Mouse (Mus musculus) c-Kit-positive CD71-positive TER-119-negative erythroid progenitor cells, embryonic 14.5 days (primary cell): ENCODE measurements around the gene Ciita.

Experiments used
- DNase-seq: peaks from one replicate; pipeline ENCODE4 v3.0.0-alpha.2; 2013; ENCODE audit warnings: low read depth

Ciita gene

DNA sequence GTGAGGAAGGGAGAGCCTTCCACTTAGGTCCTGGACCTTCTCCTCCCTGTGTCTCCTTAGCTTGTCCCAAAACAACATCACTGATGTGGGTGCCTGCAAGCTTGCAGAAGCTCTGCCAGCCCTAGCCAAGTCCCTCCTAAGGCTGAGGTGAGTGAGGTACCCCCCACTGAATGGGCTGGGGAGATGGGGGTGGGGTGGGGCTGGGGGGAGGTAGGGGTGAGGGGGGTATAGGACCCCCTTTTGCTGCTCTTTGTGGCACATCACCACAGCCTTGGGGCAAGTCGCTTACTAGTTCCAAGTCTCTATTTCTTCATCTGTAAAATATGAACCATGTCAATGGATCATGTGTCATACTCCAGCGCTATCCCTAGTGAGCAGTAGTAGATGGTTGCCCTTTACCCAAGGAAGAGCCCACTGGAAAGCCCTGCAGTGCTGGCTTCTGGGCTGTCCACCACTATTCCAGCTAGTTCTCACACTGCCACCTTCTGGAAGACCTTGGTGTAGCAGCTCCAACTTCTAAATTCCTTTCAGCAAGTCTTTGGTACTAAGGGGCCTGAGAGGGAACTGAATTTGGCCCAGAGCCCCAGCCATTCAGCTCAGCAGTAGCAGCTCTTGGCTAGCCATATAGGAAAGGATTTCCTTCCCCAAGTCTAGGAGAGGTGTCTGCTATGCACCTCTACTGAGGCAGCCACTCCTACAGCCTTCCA is 41.2 kb downstream of the Ciita start:
- peak; percentile 43 for DNase-seq

DNA sequence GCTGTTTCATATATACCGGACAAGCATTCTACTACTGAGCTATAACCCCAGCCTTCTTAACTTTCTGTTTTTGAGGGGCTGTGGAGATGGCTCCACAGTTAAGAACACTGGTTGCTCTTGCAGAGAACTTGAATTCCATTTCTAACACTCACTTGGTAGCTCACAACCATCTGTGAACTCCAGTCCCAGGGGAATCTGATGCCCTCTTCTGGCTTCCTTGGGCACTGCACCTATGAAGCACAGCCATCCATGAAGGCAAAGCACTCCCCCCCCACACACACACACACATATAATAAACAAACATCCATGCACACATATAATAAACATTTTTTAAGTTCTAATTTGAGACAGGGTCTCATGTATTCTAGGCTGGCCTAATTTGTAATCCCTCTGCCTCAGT is 43.0 kb downstream of the Ciita start:
- DNase-seq = no peak

DNA sequence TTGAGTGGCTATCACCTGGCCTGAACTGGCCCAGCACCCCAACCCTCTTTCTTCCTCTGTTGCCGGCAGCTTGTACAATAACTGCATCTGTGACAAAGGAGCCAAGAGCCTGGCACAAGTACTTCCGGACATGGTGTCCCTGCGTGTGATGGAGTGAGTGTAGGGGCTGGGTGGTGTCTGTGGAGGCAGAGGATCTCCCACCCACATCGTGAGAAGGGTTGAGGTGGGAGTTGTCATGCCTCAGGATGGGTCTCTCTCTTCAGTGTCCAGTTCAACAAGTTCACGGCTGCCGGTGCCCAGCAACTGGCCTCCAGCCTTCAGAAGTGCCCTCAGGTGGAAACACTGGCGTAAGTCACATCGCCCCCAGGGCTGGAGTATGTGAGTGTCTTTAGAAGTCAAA is 43.8 kb downstream of the Ciita start:
- DNase-seq = no peak

DNA sequence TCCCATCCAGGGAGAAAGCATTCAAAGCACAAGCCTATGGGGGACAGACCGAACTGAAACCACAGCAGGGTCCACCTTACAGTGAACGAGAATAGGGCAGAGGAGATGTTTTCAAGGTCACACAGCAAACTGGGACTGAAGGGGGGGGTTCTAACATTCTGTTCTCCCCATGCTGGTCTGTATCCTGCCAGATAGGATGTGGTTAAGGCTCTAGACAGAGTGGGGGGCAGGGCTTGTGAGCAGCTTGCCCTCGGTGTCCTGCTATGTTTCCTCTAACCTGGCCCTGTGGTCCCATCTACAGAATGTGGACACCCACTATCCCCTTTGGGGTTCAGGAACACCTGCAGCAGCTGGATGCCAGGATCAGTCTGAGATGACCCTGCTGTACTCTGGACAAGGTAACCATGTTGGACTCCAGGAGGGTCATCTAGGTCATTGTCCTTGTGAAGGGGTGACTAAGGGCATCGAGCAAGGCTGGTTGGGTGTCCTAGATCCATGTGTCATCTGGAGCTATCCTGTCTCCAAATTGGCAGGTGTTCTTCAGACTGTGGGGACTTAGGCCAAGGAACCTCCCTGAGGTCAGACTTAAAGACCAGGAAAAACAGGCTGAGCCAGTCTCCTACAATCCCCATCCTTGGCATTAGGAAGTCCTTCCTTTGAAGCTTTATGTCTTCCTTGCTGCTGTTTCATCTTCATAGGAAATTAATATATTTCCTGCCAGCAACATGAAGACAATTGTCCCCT is 45.2 kb downstream of the Ciita start:
- no peak for DNase-seq

DNA sequence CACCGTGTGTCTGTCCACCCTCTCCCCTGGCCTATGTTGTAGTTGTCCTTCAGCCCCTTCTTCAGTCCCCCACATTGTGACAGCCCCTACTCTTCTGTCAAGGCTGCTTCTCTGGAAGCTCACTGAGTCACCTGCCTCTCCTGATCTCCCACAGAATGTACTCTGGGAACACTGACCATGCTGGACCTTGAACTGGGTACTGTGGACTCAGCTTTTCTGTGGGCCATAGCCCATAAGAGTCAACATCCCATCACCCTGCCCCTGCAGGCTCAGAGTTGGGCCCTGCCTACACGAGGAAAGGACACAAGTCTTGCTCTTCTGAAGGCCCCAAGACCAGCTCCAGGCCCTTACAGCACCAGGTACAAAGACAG is 45.7 kb downstream of the Ciita start:
- DNase-seq = no peak

DNA sequence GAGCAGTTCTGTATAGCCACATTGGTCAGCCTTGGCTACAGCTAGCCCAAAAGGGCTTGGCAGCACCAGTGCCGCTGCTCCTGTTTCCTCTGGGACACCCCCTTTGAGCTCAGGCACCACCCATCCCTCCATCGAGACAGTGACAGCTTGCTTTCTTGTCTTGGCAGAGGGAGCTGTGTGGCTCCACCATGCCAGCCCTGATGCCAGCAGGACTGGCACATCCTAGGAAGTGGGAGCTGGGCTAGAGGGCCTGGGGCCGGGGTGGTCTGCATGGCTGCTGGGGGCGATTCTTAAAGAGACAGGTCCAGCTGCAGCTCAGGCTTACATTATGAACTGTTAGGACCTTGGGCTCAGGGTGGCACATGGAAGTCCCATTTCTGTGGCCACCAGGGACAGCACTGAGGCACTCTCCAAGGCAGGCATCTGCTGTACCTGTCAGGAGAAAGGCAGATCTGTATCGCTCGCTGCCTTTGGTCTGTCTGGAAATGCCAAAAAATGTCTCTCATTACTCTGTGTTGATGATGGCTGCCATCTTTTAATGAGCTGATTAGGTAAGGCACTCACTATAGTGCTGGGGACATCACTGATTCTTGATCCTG is 47.3 kb downstream of the Ciita start:
- no peak for DNase-seq

DNA sequence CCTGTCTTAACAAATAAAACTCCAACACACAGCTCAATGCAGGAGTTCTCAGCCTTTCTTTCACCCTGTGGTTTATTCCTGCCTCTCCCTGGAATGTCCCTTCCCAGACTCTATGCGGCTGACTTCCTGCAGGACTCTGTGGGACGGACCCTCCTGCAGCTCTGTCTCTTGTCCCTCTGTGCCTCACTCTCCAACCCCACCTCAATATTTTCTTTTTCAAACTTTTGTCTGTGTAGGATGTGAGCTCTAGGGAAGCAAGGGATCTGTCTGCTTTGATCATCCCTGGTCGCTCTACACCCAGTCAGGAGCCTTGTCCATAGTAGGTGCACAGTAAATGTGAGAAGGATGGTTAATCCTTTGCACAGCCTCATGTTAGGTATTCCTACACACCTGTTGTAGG is 48.5 kb downstream of the Ciita start:
- no peak for DNase-seq

DNA sequence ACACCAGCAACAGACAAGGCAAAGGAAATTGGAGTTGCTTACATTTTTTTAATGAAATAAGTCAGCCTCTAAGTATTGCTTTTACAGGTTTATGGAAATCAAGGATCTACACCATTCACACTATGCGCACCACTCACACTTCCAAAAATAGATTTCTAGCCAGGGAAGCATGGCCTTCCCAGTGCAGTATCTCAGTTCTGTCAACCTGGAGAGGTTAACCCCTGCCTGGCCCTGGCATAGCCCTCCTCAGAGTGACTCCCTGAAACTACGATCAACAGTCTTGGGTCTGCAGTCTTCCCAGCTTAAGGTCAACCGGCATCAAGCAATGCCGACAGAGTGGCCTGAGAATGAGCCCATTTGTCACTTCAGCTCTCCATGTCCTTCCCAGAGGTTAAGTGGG is 50.3 kb downstream of the Ciita start:
- no peak for DNase-seq

DNA sequence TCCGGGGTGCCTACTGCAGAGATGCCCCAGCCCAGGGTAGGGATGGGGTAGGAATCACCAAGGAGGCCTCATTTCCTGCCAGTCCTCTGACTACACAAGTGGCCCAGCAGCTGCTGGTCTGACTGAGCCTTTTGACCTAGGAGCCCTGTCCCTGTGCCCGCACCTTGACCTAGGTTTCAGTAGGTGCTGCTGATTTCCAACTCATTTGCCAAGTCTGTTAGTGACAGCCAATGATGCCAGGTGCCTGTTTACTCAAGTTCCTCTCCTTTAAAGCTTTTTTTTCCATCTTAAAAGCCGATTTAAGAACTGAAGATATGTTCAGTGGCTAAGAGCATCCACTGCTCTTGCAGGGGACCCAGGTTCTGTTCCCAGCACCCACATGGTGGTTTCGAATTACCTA is 53.9 kb downstream of the Ciita start:
- DNase-seq = no peak

DNA sequence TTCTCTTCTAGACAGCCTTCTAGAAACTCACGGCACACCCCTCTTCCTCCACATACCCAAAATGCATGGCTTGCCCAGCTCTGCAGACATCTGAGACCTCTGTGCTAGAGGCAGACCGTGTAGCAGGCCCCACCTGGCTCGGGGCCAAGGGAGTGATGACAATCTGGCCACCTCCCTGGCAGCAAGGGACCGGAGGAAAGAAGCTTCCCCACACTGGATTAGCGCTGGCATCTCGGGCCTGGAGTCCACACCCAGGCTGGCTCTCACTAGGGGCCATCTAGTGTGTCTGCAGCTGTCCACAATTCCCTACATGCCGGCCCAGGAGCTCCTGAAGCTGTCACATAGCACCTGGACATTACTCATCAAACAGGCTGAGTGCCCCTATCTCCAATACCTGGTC is 54.7 kb downstream of the Ciita start:
- no peak for DNase-seq

DNA sequence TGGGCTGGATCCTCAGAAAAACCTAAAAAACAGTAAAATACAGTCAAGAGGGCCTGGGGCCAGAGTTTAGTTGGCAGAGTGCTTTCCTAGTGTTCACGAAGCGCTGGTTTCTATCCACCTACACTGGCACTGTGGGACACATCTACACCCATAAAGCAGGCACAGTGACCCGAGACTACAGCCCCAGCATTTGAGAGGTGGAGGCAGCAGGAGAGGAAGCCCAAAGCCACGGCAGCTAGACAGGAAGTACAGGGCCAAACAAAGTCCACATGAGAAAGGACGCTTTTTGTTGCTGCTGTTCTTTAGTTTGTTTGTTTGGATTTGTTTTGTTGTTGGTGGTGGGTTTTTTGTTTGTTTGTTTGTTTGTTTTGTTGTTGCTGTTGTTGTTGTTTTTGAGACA is 56.5 kb downstream of the Ciita start:
- DNase-seq = no peak

DNA sequence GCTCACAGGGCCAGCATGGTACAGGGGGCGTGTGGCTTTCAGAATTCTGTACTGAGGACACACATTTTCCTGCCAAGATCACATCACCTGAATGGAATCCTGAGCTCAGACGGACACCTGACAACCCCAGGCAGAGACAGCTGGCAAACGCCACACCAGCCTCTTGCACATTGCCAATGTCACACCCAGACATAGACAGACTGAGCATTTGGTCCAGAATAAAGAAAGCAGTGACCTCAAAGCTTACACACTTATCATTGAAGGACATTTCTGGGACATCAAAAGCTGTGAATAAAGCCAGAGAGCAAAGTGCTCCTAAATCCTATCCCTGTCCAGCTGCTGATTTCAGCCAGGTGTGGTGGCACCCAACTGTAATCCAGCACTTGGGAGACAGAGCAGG is 57.1 kb downstream of the Ciita start:
- DNase-seq = no peak

DNA sequence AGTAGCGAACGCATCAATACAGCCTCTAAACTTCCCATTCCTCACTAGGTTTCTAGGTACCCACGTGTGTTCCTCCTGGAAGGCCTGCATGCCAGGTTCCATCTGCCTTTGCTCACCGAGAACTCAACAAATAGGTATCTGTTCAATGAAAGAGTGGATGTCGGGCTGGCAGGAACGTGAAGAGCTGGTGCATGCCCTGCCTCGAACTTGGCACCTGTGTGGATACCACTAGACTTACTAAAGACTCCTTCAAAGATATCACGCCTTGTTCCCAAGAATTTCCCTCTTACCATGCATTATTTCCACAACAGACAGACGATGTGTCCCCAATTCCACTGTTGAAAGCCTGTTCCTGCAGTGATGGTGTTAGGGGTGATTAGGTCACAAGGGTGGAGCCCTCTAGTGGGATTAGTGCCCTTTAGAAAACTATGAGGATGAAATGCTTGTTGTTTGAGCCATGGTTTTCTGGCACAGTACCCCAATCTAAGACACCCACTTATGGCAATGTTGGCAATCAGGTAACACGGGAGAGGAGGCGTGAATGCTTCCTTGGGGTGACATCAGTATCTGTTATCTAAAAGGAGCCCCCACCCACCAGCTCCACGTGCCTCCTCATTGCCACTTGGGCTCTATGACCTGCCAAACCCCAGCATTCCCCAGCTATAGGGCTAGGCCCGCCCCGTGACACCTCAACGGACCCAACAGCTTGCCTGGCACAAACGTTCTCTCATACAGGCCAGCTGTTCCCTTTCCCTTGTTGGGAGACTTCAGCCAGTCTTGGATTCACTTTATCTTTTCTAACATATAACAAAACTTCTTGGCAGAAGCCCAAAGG is 61.1 kb downstream of the Ciita start:
- no peak for DNase-seq

DNA sequence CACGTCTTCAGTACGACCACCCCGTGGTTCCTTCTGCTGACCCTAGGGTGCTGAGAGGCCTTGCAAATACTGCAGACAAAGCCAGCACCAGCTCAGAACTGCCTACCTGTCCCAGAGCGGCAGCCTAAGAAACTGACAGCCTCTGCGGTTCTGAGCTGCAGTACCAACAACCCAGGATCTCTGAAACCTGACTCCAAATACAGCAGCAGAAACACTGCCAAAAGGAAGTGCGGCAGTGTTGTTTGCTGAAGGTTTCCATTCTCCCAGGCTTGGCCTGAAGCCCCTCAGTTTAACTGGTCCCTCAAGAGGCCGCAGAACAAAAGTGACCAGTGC is 61.7 kb downstream of the Ciita start:
- DNase-seq = no peak

DNA sequence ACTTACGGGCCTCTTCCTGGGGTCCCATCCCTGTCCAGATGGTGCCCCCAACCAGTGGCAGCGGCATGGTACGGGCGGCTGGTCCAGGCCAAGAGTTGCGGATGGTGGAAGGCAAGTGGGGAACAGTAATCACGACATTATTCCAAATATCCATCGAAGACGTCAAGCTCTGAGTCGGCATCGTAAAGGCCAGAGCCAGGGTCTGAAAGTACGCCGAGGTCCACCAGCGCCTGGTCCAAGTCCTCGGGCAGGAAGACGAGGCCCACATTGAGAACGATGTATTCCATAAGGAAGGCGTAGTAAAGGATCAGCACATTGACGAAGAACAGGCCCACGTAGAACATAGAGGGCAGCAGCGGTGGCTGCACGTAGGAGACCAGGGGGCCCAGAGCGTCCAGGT is 62.4 kb downstream of the Ciita start:
- DNase-seq = no peak

DNA sequence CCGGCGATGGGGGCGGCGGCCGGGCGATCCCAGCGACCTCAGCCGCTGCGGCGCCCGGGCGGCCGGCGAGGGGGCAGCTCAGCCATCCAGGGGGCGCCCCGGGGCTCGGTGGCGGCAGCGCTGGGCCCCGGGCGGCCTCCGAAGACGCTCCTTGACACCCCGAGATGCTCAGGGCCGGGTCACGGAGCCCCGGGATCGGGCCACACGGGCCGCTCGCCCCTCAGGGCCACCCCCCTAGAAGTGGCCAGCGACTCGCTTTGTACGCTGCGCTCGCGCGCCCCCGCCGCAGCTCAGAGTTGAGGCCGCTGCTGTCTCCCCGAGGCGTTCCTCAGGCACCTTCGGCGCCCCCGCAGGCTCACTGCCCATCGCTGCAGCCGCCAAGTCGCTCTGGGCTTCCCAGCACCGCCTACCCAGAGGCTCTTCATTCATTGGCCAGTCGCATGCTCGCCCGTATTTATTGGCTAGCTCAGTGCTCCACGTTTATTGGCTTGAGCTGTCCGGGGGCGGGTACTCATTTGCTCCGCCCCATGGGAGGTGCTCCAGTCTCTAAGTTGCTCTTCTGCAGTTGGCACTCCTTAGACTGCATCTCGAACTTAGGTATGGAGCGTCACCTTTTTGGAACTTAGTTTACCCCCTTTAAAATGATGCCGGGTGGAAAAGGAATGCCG is 63.0 kb downstream of the Ciita start, which contains the start of gene Dexi:
TSS of gene Dexi (minus strand) at position 357 of the 668 bp plus-strand sequence.
- DNase-seq = peak; percentile 96

DNA sequence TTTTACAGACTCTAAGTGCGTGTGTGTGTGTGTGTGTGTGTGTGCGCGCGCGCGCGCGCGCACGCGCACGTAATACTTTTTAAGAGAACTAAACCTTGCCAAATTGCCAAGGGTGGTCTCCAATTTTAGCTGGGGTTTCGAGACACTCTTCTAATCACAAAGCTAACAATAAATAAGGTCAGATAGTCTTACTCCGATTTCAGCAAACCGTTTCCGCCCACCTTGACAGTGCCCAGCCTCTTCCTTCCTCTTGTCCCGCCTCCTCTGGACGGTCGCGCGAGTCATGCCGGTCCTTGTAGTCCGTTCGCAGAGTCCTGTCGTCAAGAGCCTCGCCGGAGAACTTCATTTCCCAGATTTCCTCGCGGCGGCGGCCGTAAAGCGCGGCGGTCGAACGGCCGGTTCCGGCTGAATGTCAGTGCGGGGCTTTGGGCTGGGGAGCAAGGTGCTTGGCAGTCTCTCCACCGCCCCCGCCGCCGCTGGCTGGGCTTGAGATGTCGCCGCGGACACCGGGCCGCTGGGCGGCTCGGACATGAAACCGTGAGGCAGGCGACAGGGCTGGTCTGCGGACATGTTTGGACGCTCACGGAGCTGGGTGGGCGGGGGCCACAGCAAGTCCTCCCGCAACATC is 65.2 kb downstream of the Ciita start, which contains the start of gene Clec16a:
TSS of gene Clec16a (plus strand) at position 345 of the 628 bp plus-strand sequence.
- peak; percentile 93 for DNase-seq

DNA sequence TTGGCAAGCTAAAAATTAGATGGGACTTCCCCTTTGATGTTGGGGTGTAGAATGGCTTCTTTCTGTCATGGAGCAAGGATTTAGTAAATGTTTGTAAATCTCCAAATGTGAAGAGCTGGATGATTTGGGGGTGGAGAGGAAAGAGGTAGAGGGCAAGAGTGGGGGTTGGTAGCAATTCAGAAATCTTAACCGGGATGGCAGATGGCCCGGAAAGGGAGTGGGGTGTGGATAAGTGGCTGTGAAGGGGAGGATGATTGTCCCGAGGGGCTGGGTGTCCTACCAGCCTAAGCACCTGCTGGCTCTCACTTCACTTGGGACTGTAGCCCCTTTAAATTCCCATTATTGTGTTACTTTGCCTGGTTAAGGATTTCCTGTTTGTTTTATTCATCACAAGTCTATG is 67.0 kb downstream of the Ciita start:
- DNase-seq = no peak

DNA sequence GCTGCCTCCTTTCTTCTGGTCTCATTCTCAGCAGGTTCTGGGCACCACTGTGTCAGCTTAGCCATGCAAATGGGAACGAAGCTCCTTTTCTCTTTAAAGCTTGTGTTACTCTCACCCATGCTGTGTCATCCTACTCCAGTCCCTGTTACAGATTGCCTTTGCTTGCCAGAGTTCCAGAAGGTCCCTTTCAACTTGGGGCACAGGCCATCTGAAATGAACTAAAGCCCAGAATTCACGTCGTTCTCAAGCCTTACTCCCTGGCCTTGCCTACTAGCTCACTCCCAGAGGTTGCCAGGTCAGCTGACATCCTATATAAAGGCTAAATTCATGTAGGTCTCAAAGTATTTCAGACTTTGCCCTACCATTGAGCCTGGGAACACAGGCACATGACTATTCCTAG is 69.1 kb downstream of the Ciita start:
- DNase-seq = no peak

DNA sequence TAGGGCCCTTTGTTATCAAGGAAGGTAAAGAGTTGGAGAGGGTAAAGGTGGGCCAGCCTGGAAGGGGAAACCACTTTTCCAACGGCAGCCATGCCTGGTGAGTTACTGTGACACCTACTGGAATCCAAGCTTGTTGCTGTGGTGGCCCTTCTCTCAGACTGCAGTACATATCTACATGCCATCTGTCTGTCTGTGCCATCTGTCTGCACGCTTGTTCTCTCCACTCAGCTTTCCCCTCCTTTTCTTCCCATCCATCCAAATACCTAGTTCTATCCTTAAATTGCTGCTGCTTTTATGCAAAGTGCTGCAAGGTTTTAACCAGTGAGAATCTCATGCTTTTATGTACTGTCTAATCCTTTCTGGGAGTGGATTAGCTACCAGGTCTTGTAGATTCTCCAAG is 69.7 kb downstream of the Ciita start:
- no peak for DNase-seq

DNA sequence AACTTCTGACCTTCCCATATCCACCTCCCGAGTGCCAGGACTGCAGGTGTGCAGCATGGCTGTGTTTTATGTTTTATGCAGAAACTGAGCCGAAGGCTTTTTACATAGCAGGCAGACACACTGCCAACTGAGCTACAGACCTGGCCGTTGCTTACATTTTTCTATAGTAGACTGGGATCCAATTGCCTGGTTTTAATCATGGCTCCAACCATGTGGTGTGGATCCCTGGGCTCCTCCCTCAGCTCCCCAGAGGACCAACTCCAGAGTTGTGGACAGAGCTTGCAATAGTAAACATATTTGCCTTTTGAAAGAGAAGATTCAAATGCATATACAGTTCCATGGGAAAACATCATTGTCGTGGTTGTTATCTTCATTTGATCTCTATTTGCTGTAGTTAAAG is 71.7 kb downstream of the Ciita start:
- DNase-seq = no peak

DNA sequence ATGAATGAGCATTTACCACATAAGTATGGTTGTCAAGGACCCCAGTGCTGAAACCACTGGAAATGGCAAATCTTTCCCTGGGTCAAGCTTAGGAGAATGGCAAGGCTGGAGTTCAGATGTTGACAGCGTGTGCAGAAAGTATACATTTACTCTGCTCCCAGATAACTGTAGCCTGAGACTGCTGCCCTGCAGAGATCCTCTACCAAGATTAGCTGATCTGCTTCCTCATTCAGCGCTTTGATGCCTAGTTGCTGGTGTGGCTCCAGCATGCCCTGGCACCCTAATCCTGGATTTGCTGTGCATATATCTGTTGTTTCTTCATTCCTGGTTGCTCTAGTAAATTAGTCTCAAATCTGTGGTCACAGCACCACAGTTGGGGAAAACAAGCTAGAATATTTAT is 74.0 kb downstream of the Ciita start:
- no peak for DNase-seq
